11 mouse cellular contexts compared by ENCODE assay signal in the genomic region with DNA sequence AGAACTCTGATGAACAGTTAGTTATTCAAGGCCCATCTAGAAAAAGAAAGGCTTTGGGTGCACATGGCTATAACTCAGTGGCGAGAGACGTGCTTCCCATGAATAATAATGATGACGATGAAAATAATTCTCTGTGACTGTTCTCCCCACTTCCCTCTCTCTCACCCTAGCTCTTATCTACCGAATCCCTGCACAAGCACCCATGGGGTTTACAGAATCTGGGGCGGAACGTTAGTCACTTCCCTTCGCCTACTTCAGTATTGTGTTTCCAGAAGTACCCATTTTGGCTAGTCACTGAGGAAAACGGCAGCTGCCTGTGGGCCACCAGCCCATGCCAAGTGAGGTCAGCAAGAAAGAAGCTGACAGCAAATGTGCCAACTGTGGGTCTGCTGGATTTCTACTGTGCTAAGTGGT. TPM values are rescaled to one million over a fixed set of nuclear protein-coding genes. Genes with fewer than 3 reads are reported as not detected.
DNase-seq lines count a peak whose midpoint lies in the region; TF ChIP-seq lines count a peak whose summit lies in the region.
"Had no signal": no experiment of that assay in that cellular context is flagged by ENCODE, and none has a peak within 500 bp of the region (broad histone marks: within the 10 kb centered on the region; RNA-seq: fewer than 3 reads in every experiment).

No protein-coding gene starts in this region.

- peaks cover 5% of the 10 kb centered on the region for H3K36me3 ChIP-seq in macrophage (ENCODE audit: inconsistent target)
- H3K36me3 ChIP-seq: embryonic facial prominence, embryonic 13.5 days; neural tube, embryonic 12.5 days had no signal

- 0% methylated on average over 8 of the region's 8 CpGs for WGBS in macrophage (ENCODE audit: missing documents)

- H3K79me2 ChIP-seq in macrophage (ENCODE audit: inconsistent target): peaks cover 31% of the 10 kb centered on the region

- intact Hi-C loops in gastrocnemius, postnatal 14 days (cut with DNase I; ENCODE audit: low total_unique reads): no loop called here

- H3K27ac ChIP-seq in layer of hippocampus, adult 2 months: peak overlapping the region; percentile 97
- peak overlapping the region; percentile 100 for H3K27ac ChIP-seq in macrophage
- H3K27ac ChIP-seq: hindbrain, embryonic 14.5 days; neural tube, embryonic 12.5 days had no signal

- H3K4me3 ChIP-seq in layer of hippocampus, adult 2 months: no peak overlapping the region
- H3K4me3 ChIP-seq in macrophage (ENCODE audit: inconsistent target): no peak overlapping the region
- H3K4me3 ChIP-seq: embryonic facial prominence, embryonic 13.5 days; neural tube, embryonic 12.5 days had no signal

- no peak for DNase-seq in layer of hippocampus, adult 2 months (ENCODE audit: low spot score in 2 of 2)
- no peak for DNase-seq in layer of hippocampus, adult 8-10 months (ENCODE audit: low spot score in 2 of 2)
- peak; percentile 89 for DNase-seq in MEL-GATA-1-ER (ENCODE audit: extremely low read depth, low read depth)
- peak; percentile 68 for DNase-seq in gastrocnemius, postnatal 14 days
- no peak for DNase-seq in urinary bladder, postnatal 10 days (ENCODE audit: low spot score)
- no peak for DNase-seq in embryo, embryonic 10.5 days (ENCODE audit: low spot score)

- TF ChIP-seq CTCF in layer of hippocampus, adult 2 months (conservative IDR thresholded peaks at IDR 0.05): no peak

RNA-seq across cellular contexts. Expression of gene Tlcd2, which starts 2.9 kb away (rescaled TPM):
- under 1 TPM in 1 of 2 experiments, not detected in 1; 0.56 TPM for total RNA-seq in layer of hippocampus, adult 2 months (2021)
- under 1 TPM in 3 of 4 experiments, not detected in 1; 0.43 to 0.45 (median 0.45) TPM for total RNA-seq in layer of hippocampus, adult 8-10 months (2022)
- 10 to 100 TPM; 17.3 to 23.0 TPM for total RNA-seq in gastrocnemius, postnatal 14 days (2021)
- total RNA-seq in macrophage (2018; cell fraction: chromatin; rRNA removed): 1 to 10 TPM in 25 of 26 experiments, not detected in 1; 1.7 to 8.3 (median 3.3) TPM
- 1 to 10 TPM; 3.2 to 6.1 (median 4.6) TPM for total RNA-seq in macrophage (2018; cell fraction: cytosol; rRNA removed)
- total RNA-seq in macrophage (2018; cell fraction: nucleus; rRNA removed): 1 to 10 TPM; 1.2 to 8.2 (median 4.0) TPM
- polyA plus RNA-seq in macrophage (2018): 2.5 to 4.9 TPM (median 4.5 TPM) in 3 replicates

RNA-seq across cellular contexts. Expression of gene Wdr81, which starts 4.1 kb away (rescaled TPM):
- total RNA-seq in layer of hippocampus, adult 2 months (2021): 10 to 100 TPM; 23.4 to 23.7 TPM
- total RNA-seq in layer of hippocampus, adult 8-10 months (2022): 10 to 100 TPM; 23.5 to 25.3 (median 24.3) TPM
- 1 to 10 TPM; 6.0 TPM for total RNA-seq in gastrocnemius, postnatal 14 days (2021)
- total RNA-seq in macrophage (2018; cell fraction: chromatin; rRNA removed): 100 to 1,000 TPM in 11 of 26 experiments, 10 to 100 TPM in 15; 43.1 to 170 (median 98.5) TPM
- 10 to 100 TPM; 25.1 to 84.8 (median 54.5) TPM for total RNA-seq in macrophage (2018; cell fraction: cytosol; rRNA removed)
- total RNA-seq in macrophage (2018; cell fraction: nucleus; rRNA removed): 100 to 1,000 TPM in 9 of 26 experiments, 10 to 100 TPM in 17; 49.0 to 151 (median 92.0) TPM
- 45.8 to 53.6 TPM (median 49.5 TPM) in 3 replicates for polyA plus RNA-seq in macrophage (2018)

RNA-seq across cellular contexts. Expression of gene Serpinf2, which starts 19.2 kb away (rescaled TPM):
- total RNA-seq in layer of hippocampus, adult 2 months (2021): under 1 TPM; 0.38 to 0.52 TPM
- 1 to 10 TPM in 2 of 4 experiments, under 1 TPM in 2; 0.45 to 4.0 (median 1.8) TPM for total RNA-seq in layer of hippocampus, adult 8-10 months (2022)
- not detected for total RNA-seq in gastrocnemius, postnatal 14 days (2021)
- 1 to 10 TPM in 8 of 26 experiments, under 1 TPM in 11, not detected in 7; 0.25 to 3.9 (median 0.73) TPM for total RNA-seq in macrophage (2018; cell fraction: chromatin; rRNA removed)
- under 1 TPM in 3 of 26 experiments, not detected in 23; 0.04 to 0.10 (median 0.06) TPM for total RNA-seq in macrophage (2018; cell fraction: cytosol; rRNA removed)
- 1 to 10 TPM in 6 of 26 experiments, under 1 TPM in 15, not detected in 5; 0.28 to 3.3 (median 0.59) TPM for total RNA-seq in macrophage (2018; cell fraction: nucleus; rRNA removed)
- 0.11 TPM in 1 of 3 replicates, not detected in the others for polyA plus RNA-seq in macrophage (2018)
- polyA plus RNA-seq: activated CD4-positive, CD25-positive, alpha-beta regulatory T cell, adult 4 months; hindbrain, embryonic 14.5 days had no signal

RNA-seq across cellular contexts. Expression of gene Prpf8, which starts 28.0 kb away (rescaled TPM):
- 100 to 1,000 TPM; 131 to 139 TPM for total RNA-seq in layer of hippocampus, adult 2 months (2021)
- total RNA-seq in layer of hippocampus, adult 8-10 months (2022): 100 to 1,000 TPM; 129 to 140 (median 135) TPM
- total RNA-seq in gastrocnemius, postnatal 14 days (2021): 10 to 100 TPM; 64.9 to 68.5 TPM
- total RNA-seq in macrophage (2018; cell fraction: chromatin; rRNA removed): 10 to 100 TPM; 28.3 to 79.8 (median 59.2) TPM
- 10 to 100 TPM; 46.5 to 98.0 (median 75.5) TPM for total RNA-seq in macrophage (2018; cell fraction: cytosol; rRNA removed)
- 100 to 1,000 TPM in 4 of 26 experiments, 10 to 100 TPM in 22; 41.5 to 126 (median 76.1) TPM for total RNA-seq in macrophage (2018; cell fraction: nucleus; rRNA removed)
- polyA plus RNA-seq in macrophage (2018): 72.5 to 92.1 TPM (median 86.0 TPM) in 3 replicates

RNA-seq across cellular contexts. Expression of gene Serpinf1, which starts 36.1 kb away (rescaled TPM):
- total RNA-seq in layer of hippocampus, adult 2 months (2021): 10 to 100 TPM; 14.0 to 15.6 TPM
- total RNA-seq in layer of hippocampus, adult 8-10 months (2022): 10 to 100 TPM in 3 of 4 experiments, 1 to 10 TPM in 1; 9.7 to 16.0 (median 11.5) TPM
- total RNA-seq in gastrocnemius, postnatal 14 days (2021): 100 to 1,000 TPM; 128 to 156 TPM
- 10 to 100 TPM in 1 of 26 experiments, 1 to 10 TPM in 3, under 1 TPM in 3, not detected in 19; 0.40 to 90.9 (median 1.5) TPM for total RNA-seq in macrophage (2018; cell fraction: chromatin; rRNA removed)
- total RNA-seq in macrophage (2018; cell fraction: cytosol; rRNA removed): 1 to 10 TPM in 3 of 26 experiments, under 1 TPM in 20, not detected in 3; 0.15 to 1.2 (median 0.42) TPM
- 10 to 100 TPM in 1 of 26 experiments, 1 to 10 TPM in 3, under 1 TPM in 1, not detected in 21; 0.80 to 16.4 (median 2.2) TPM for total RNA-seq in macrophage (2018; cell fraction: nucleus; rRNA removed)
- polyA plus RNA-seq in macrophage (2018): 0.86 to 1.0 TPM in 2 of 3 replicates, not detected in the other

Comparison
In these comparisons a context has a peak if more than half of its experiments do, and no peak if none do; other contexts are left out.
1. DNase-seq: peak in MEL-GATA-1-ER (single experiment) and gastrocnemius, postnatal 14 days (single experiment); none in layer of hippocampus, adult 2 months (0 of 2), layer of hippocampus, adult 8-10 months (0 of 2), urinary bladder, postnatal 10 days (single experiment) and embryo, embryonic 10.5 days (single experiment).
2. RNA of gene Tlcd2, which starts 2.9 kb away (total RNA-seq): 17.3 to 23.0 TPM in gastrocnemius, postnatal 14 days; 0.56 TPM in layer of hippocampus, adult 2 months and 0.43 to 0.45 TPM in layer of hippocampus, adult 8-10 months; every median in the first group is over 10 times any median in the second.